Mouse (Mus musculus) cerebellum, postnatal 10 days (tissue): ENCODE measurements around the gene Ramp1.

Experiments used
- DNase-seq, 2 experiments: peaks; one replicate each; pipeline ENCODE4 v3.0.0; 2021; ENCODE audit warnings: mixed read lengths in 2 of 2

The Ramp1 gene

DNA sequence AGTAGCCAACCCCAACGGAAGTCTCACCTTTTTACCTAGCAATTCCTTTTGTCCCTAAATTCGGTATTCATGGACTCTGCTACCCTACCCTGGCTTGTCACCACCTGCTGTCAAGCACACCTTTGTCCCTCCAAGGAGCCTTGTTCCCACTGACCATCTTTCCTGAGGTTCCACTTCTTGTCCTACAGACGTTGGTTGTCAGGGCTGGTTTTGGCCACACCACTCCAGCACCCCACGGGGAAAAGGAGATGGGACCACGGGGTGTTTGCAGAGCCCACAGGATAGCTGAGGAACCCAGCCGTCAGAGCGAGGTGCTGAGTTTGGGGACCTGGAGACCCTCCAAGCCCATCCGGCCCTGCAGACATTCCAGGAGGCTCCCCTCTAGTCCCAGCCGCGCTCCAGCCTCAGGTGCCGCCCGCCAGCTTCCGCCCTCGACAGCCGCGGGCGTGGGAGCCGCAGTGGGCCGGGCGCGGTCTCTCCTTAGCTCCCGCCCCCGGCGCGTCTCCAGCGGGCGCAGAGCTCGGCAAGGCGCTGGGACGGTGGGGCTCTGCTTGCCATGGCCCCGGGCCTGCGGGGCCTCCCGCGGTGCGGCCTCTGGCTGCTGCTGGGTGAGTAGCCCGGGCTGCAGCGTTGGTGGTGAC lies at the start of gene Ramp1:
TSS of gene Ramp1 (plus strand) at position 290 of the 641 bp plus-strand sequence.
- DNase-seq: peak; percentile 36 to 48

DNA sequence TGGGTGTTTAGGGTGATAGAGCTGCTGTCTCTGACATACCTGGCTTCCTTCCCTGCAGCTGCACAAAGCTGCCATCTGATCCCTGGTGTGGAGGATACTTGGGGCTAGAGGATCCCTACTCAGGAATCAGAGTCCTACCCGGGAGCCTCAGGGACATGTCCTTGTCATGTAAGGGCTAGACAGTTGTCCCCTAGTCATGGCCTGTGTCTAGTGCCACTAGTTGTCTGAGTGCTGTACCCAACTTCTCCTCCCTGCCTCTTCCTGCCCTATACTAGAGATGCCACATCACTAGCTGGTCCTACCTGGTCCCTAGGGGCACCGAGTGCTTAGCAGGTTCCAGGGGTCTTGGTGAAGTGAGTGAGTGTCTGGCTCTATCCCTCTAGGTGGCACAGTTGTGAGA lies 42.6 kb upstream of the Ramp1 start:
- DNase-seq: no peak

DNA sequence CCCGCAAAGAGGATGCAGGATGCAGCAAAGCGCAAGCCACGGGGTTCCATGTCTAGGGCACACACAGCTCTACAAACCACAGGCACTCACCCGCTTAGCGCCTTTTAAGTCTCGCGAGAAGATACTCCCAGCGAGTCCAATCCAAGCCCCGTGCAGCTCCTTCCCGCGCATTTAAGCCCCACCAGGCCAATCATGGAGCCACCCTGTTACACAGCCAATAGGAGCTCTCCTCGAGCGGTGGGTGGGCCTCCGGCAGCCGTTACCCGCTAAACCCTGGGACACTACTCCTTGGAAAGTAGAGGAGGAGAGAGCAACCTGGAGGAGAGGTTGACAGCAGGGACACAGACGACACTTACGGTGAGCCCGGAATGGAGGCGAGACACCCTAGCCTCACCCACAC lies 34.8 kb upstream of the Ramp1 start, which contains the start of gene Rbm44:
TSS of gene Rbm44 (plus strand) at position 277 of the 400 bp plus-strand sequence.
- no peak for DNase-seq

DNA sequence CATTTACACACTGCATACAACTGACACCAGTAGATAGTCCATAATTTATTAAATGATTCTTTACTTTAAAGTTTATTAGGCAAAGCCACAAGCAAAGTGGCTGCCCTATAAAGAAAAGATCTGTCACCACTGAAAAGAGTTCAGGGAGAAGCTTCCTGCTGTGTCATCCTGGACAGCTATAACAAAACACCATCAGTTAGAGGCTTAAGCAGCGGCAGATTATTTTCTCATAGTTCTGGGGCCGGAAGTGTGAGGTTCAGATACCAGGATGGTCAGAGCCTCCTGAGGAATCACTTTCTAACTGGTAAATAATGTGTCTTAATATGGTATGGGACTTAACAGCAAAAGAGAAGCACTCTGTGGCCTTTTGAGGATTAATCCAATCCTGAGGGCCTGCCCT lies 28.1 kb upstream of the Ramp1 start:
- no peak for DNase-seq

DNA sequence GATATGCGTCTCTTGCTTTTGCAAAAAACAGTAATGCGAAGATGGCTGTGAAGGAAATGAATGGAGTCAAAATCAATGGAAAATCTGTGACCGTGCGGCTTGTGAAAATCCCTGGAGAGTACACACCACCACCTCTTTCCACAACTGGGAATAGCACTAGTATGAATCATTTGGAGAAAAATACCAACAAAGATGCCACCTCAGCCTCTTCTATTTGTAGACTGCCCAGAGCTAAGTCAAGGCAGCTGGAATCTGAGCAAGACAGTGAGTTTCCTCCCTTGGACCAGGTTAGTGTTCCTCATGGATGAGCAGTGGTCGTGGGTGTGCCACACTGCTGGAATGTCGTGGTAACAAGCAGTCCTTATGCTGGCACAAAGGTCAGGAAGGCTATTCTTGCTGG lies 12.8 kb upstream of the Ramp1 start:
- no peak for DNase-seq

DNA sequence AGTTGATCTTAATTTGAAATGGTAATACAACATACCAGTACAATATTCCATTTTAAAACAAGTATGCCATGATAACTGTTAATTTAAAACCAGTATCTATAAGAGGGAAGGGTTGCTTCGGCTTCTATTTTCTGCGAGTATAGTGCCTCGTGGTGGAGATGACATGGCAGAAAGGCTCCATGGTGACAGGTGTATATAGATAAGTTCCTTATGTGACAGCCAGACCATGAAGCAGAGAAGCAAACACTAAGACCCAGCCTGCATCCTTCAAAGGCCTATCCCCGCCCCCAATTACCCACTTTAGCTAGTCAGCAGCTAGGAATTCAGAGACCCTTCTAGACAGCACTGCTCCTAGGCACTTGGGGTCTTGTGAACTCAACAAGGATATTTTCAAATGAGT lies 10.5 kb upstream of the Ramp1 start:
- no peak for DNase-seq

DNA sequence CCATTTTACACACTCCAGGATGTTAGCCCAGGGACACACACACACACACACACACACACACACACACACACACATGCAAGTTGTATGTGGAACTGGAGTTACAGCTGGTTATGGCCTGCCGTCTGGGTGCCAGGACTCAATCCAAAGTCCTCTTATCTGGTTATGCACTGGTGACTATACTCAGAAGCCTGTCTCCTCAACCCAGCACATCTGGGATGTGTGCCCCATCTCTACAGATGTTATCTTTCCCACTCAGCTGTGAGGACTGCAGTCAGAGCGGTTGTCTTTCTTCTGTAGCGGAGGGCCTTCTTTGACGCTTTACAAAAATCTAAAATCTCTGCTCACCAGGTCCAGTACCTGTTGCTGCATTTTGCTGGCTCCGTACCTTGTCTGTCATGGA lies 4.8 kb upstream of the Ramp1 start:
- no peak for DNase-seq

DNA sequence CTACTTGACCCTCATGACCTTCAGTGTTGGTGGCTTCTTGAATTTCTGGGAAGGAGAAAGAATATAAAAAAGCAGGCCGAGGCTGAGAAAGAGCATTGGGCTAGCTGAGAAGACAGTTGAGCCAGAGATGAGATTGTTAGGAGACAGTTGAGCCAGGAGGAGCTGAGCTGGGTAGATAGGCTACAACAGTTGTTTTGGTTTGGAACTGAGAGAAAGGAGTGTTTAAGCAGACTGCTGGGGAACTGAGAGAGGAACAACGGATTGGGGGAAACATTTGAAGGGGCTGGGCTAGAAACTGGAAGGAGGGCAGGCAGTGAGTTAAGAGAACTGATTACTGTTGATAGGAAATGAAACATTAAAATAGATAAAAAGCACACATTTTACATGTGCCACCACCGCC lies 3.6 kb upstream of the Ramp1 start:
- DNase-seq: no peak

DNA sequence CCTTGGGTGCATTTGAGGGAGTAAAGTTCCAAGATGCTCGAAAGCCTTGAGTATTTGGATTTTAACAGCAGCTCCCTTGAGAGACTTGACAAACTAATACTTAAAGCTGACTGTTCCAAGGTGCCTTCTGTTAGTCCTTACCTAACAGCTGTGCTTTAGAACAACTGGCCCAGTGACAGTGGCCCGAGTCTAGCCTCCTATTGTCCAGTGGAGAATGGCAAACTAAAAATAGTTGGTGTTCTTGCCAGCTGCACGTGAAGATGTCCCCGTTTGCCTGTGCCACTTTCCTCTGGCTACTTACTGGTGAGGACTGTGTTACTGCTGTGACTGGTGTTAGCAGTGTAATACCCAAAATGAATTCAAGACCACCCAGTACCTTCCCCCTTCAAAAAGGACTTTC lies 2.8 kb upstream of the Ramp1 start:
- no peak for DNase-seq

DNA sequence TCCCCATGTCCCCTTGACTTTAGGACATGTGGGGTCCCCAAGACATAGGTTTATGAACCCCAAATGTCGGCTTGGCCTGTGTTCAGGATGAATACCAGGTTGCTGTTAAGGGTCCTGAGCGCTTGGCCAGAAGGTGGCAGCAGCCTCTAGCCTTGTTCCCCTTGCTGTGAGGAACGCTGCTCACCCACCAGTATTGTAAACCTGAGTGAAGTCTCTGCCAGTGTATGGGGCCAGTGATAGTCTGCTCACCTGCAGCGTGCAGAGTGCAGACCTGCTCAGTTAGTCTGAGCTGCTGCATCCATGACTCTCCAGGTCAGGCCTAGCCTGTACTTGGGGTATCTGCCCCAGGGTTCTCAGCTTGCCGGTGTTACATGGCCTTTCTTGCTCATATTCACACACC lies 536 bp upstream of the Ramp1 start:
- peak; percentile 82 to 85 for DNase-seq

DNA sequence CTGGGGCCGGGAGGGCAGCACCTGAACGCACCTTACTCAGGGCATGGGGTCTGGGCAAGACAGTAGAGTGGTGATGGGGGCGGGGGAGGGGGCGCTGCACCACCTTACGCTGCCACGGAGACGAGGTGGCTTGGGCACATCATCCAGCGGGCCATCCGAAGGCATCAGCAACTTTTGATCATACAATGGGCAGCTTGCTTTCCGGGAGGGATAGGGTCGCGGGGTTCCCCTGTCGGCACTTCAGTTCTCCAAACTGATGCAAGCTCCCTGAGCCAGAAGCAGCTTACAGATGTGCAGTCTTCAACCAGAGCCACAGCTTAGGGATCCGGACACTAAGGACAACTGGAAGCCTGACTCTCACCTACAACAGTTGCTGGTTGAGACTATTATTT lies 548 bp downstream of the Ramp1 start:
- DNase-seq: no peak

DNA sequence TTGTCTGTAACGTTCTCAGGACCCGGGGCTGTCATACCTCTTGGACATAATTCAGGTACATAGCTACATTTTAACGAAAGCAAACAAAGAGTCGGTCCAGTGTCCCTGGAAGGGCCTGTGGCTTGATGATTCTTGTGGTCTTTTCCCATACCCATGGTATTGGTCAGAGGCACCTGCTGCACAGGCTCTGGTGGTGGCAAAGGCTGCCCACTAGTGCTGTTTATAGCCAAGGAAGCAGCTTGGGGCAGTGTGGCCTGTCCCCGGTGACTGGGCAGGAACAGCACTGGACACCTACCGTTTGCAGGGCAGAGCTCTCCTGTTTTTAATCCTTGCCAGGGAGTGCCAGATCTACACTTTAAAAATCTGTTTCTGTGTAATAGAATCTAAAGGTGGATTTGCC lies 1.1 kb downstream of the Ramp1 start:
- no peak for DNase-seq

DNA sequence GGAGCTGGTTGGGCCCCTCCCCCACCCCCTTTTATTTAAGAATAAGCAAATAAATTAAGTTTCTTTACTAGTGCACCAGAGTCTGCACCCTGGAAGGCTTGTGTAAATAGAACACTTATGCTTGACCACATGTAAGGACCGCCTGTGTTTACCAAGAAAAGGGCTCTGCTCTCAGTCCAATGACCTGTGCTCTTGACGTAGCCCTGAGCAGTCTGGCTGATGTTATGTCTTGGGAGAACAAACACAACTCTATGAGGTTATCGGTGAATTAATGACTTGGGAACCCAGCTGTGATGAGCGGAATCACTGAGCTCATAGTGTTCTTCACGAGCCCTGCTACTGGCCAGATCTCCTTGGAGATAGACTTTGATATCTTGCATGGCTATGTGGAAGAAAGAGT lies 1.6 kb downstream of the Ramp1 start:
- no peak for DNase-seq

DNA sequence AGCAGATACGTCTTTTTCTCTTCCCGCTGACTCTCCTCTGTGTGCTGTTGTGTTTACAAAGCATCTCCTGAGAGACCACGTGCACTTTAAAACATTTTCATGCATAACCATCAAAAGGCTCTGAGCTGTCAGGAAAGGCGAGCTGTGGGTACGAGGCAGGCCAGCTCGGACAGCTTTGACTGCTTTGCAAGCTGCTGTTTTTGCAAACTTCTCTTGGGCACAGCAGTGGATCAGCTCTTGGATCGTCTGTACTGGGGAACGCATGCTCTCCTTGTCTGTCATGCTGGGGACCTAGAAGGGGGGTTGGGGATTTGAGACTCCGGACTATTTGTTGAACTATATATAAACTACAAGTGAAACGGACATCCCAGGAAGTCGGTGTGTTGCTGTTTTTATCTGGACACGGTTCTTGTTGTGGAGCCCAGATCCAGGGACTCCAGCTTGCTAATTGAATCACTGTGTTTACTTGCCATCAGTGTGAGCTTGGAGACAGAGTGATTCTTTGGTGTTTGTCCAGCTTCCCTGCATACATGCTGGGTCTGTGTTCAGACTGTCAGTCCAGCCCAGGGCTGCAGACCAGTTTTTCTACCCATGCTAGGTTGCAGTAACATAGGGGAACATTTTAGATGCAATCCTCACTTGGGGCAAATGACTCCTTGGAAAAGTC lies 2.3 kb downstream of the Ramp1 start:
- peak; percentile 65 to 70 for DNase-seq

DNA sequence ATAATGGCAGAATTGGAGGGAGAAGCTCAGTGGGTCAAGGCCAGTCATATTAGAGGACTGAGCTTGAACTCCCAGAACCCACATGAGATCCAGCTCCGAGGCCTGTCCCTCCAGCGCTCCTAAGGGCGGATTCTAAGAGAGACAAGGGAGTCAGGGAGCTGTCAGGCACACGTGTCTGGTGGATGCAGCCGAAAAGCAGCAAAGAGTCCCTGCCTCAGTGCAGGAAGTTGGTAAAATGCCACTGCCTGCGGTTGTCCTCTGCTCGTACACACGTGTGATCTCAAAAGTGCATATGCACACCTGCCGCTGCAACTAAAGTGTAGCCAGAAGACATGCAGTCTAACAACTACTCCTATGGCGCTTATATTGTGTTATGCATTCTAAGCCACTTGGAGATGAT lies 3.7 kb downstream of the Ramp1 start:
- DNase-seq: no peak

DNA sequence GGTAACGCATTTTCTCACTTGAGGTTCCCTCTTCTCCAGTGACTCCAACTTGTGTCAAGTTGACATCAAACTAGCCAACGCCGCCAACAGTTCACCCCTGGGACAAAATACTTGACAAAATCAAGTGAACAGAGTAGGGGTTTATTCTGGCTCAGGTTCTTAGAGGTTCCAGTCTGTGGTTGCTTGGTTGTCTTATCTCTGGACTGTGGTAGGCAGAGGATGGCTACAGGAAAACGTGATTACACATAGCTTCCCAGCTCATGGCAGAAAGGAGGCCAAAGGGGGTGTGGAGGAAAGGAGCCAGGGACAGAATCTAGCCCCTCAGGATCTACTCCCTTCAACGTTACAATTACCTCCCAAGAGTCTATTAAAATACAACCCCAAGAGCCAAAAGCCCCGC lies 7.1 kb downstream of the Ramp1 start:
- no peak for DNase-seq

DNA sequence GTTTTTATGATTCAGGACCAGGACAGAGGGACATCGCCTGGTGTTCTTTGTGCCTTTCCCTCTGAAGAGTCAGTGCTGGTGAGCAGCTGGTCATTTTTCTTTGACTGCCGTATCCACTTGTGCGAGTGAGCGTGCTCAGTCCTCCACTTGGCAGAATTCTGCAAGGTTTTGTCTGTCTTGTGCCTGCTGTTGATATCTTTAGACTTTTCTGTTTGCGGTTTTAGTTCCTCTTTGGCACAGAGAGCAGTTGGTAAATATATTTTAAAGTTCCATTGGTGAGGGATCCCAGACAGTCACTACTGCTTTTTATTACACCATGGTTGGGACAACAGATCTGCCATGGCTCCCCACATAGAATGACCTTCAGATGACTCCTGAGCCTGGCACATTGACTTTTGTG lies 7.7 kb downstream of the Ramp1 start:
- no peak for DNase-seq

DNA sequence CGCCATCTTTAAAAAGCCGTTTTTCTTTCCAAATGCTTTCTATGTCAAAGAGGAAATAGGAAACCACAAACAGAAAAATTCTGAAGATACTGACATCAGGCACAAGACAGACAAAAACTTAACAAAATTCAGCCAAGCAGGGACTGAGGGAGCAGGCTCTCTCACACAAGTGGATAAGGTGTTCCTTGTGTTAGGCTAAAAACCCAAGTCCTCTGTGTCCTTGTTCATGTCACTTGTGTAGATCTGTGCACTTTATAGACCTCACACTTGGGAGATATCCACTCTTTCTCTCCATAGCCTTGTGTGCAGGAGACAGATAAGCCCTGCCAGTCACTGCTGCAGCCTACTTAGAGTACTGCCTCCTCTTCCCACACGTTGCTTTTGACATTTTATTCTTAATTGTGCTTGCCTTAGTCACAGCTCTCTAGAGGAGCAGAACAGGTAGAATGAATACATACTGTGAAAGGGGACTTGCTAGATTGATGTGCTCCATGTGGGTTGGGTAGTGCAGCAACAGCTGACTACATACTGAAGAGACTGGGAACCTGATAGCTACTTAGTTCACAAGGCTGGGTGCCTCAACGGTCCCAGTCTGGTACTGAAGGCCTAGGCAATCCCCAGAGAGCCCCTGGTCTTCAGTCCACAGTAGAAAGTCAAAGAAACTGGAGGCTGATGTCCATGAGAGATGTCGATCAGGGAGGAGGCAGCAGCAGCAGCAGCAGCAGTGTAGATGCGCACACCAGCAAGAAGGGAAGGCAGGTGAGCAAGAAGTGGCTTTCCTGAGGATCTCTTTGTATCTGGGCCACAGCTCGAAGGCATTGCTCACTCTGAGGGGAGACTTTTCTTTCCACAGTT lies 8.4 kb downstream of the Ramp1 start:
- no peak for DNase-seq

DNA sequence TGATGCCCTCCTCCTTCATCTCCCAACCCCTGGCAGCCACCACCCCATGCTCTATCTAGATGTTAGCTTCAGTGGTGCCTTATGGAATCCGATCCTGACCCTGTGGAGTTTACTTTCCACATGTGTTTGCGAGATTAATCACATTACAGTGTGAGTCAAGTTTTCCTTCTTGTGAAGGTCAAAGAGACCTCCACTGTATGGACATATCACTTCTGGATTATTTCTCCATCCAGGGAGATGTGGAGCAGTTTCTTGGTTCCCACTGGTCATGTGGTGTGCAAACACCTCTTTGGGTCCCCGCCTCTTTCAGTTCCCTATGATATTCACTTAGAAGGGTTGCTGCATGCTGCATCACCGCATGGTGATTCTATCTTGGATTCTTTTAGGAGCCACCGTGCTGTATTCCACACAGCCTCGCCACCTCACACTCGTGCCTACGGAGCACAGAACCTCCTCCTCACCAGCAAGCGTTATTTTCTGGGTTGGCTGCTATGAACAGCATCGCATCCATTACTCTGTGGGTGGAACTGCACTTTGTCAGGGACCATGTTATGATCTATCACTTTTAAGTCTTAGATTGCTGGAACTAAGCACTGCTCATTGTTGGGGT lies 9.3 kb downstream of the Ramp1 start:
- DNase-seq: no peak

DNA sequence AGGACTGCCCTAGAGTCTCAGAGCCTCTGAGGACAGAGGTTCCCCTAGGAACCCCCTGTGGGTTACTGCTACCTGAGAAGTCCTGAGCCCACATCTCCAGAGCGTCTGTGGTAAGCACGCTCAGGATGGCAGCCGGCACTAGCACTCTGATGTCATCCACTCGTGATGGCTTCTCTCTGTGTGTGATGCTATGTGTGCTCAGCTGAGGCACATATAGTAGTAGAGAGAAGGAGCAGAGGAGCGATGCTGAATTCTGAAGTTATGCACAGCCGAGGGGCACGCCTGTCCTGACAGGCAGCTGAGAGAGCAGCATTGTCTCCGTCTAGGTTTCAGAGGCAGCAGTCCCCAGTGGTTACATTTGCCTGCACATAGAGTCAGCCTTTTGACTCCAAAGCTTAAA lies 12.6 kb downstream of the Ramp1 start:
- no peak for DNase-seq

DNA sequence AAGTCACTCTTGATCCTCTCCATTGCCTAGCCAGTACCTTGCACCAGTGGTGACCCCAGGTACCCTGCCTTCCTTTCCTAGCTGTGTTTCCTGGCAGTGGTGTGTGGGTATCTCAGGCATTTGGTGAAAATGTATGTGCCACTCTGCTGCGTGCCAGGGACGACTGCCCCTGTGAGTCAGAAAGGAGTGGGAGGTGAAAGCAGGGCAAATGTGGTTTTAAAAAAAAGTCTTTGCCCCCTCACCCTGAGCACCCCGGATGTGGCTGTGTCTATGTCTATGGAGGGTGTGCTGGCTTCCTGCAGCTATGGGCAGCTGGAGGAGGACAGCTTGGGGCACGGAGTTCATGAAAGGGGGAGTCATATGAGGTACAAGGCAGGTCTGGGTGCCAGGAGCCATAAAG lies 13.6 kb downstream of the Ramp1 start:
- no peak for DNase-seq

DNA sequence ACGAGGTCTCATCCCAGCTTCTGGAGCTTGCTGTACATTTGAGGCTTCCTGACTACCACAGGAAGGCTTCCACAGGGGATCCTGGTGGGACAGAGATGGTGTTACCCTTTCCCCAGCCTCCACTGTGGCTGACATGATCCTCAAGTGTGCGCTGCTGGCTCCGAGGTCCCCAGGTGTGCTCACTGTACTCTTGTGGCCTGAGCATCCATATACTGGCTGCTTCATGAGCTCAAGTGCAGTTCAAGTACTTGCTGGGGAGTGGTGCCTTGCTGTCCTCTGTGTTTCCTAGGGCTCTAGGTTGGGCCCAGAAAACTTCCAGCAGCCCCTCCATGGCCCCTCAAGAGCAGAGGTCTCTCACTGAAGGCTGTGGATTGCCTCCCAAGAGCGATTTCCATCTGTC lies 14.1 kb downstream of the Ramp1 start:
- no peak for DNase-seq

DNA sequence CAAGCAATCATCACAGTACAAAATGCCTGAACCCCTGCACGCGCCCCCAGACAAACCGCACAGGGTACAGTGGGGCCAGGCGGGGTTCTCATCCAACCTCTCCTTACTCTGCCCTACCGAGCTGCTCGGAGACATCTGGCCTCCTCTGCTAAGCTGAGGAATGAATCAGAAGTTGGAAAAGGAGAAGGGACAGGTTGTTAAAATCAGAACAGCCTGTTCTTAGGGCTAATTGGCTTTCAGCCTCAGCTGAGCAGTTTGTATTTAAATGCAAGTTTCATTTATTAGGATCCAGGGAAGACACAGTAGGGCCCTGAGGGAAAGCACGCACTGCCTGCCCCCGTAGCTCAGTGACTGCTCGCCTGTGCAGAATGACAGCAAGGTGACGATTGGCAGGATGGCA lies 20.2 kb downstream of the Ramp1 start:
- no peak for DNase-seq

DNA sequence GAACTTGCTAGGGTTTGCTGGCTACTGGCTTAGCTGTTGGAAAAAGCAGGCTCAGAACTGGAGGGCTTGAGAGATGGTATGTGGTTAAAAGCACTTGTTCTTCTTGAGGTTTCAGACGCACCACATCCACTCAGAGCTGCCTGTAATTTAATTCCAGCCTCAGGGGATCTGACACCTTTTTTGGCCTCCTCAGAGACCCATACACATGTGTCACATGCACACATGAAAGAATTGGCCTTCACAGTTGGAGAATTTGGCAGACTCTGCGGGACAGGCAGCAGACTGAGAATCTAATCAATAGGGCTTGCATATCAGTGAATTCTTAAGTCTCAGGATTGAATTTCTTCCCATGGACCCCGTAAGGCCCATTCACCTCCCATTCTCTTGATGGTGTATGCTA lies 21.5 kb downstream of the Ramp1 start:
- DNase-seq: no peak
